Mouse (Mus musculus): ENCODE results near the gene Trim66. TPM values are rescaled to one million over a fixed set of nuclear protein-coding genes. Genes with fewer than 3 reads are reported as not detected.

Gene Trim66
- total RNA-seq, 2 experiments from 2014 or later: 0.10 to 0.33 TPM

GRCm38 (mm10) chr7:109522084-109522483 lies 14.2 kb upstream of the Trim66 start:
- DNase-seq: no peak

- DNase-seq: no peak
These were observed 12.0 kb upstream of the Trim66 start for GRCm38 (mm10) chr7:109519936-109520335.

GRCm38 (mm10) chr7:109518838-109519696 lies 11.1 kb upstream of the Trim66 start, which contains the start of gene Rpl27a:
TSS of gene Rpl27a (plus strand) at chr7:109519147.
- peak; percentile 99 for DNase-seq

- peak in 1 of 2 experiments; percentile 35 for DNase-seq
These were observed 10.2 kb upstream of the Trim66 start for GRCm38 (mm10) chr7:109518036-109518681.

- DNase-seq: no peak
These were observed 8.6 kb upstream of the Trim66 start for GRCm38 (mm10) chr7:109516500-109516899.

GRCm38 (mm10) chr7:109511838-109512237 lies 3.9 kb upstream of the Trim66 start:
- DNase-seq: no peak

- no peak for DNase-seq
These were observed 2.9 kb upstream of the Trim66 start for GRCm38 (mm10) chr7:109510799-109511198.

- no peak for DNase-seq
These were observed 362 bp downstream of the Trim66 start for GRCm38 (mm10) chr7:109507572-109507971.

GRCm38 (mm10) chr7:109507119-109507518 lies 815 bp downstream of the Trim66 start:
- DNase-seq: no peak

GRCm38 (mm10) chr7:109497507-109497906 lies 10.4 kb downstream of the Trim66 start:
- no peak for DNase-seq

GRCm38 (mm10) chr7:109493319-109494316 lies 14.3 kb downstream of the Trim66 start:
- DNase-seq: peak in 1 of 2 experiments; percentile 44

GRCm38 (mm10) chr7:109492616-109493318 lies 15.2 kb downstream of the Trim66 start:
- DNase-seq: no peak

GRCm38 (mm10) chr7:109484221-109484620 lies 23.7 kb downstream of the Trim66 start:
- no peak for DNase-seq

- DNase-seq: peak; percentile 41 to 52
These were observed 27.2 kb downstream of the Trim66 start for GRCm38 (mm10) chr7:109480765-109481197.

- DNase-seq: peak; percentile 9 to 19
These were observed 30.0 kb downstream of the Trim66 start for GRCm38 (mm10) chr7:109477926-109478325.

GRCm38 (mm10) chr7:109470700-109471099 lies 37.2 kb downstream of the Trim66 start:
- no peak for DNase-seq

- no peak for DNase-seq
These were observed 39.7 kb downstream of the Trim66 start for GRCm38 (mm10) chr7:109468262-109468701.

- no peak for DNase-seq
These were observed 40.3 kb downstream of the Trim66 start for GRCm38 (mm10) chr7:109467591-109467990.

GRCm38 (mm10) chr7:109460698-109461097 lies 47.2 kb downstream of the Trim66 start:
- DNase-seq: no peak

- DNase-seq: no peak
These were observed 51.4 kb downstream of the Trim66 start for GRCm38 (mm10) chr7:109456563-109456962.

GRCm38 (mm10) chr7:109455748-109456147 lies 52.2 kb downstream of the Trim66 start:
- DNase-seq: no peak
